In the genomic region with DNA sequence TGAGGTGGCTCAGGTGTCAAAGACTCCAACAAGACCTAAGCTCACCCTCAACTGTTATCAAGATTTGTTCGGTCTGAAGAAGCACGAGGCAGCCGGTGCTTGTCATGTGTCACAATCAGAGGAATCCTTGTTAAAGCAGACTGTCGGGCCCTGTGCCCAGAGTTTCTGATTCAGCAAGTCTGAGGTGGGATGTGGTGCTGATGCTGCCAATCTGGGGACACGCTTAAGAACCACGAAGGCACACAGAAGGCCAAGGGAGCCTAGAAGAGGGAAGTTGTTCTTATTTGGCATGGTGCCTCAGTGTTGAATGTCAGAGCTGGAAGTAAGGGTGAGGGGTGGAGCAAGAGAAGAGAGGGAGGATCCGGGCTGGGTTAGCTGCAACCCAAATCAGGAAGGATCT, we compare ENCODE assay signal across 10 mouse cellular contexts.
A peak's percentile ranks its signal among the peaks of the same experiment; 100 is the strongest.
DNase-seq lines count a peak whose midpoint lies in the region; ATAC-seq and TF ChIP-seq lines count a peak whose summit lies in the region.
"Had no signal": no experiment of that assay in that cellular context is flagged by ENCODE, and none has a peak within 500 bp of the region (broad histone marks: within the 10 kb centered on the region; RNA-seq: fewer than 3 reads in every experiment).

No protein-coding gene starts in this region.

- no peak overlapping the region for H3K27ac ChIP-seq in heart, embryonic 12.5 days (ENCODE audit: poor library complexity, severe bottlenecking)
- peak overlapping the region; percentile 59 for H3K27ac ChIP-seq in layer of hippocampus, adult 2 months
- H3K27ac ChIP-seq in liver, embryonic 11.5 days (ENCODE audit: low read depth, low read length): no peak overlapping the region
- H3K27ac ChIP-seq in liver, embryonic 12.5 days: no peak overlapping the region

- ATAC-seq in heart, embryonic 12.5 days (ENCODE audit: insufficient number of reproducible peaks, low FRiP score): no peak
- no peak for ATAC-seq in liver, embryonic 11.5 days (replicated peaks; ENCODE audit: low FRiP score)
- no peak for ATAC-seq in liver, embryonic 12.5 days
- ATAC-seq: Patski had no signal

- H3K4me2 ChIP-seq in heart, embryonic 12.5 days: no peak overlapping the region
- no peak overlapping the region for H3K4me2 ChIP-seq in liver, embryonic 11.5 days
- no peak overlapping the region for H3K4me2 ChIP-seq in liver, embryonic 12.5 days

- H3K9me3 ChIP-seq in heart, embryonic 12.5 days (replicated peaks): 0 out of 2 replicates have a peak, but pooled peaks cover 3% of the 10 kb centered on the region
- H3K9me3 ChIP-seq in liver, embryonic 11.5 days (ENCODE audit: control insufficient read depth, low read length): no peaks in the 10 kb centered on the region
- H3K9me3 ChIP-seq in liver, embryonic 12.5 days (replicated peaks): no peaks in the 10 kb centered on the region

- no peak overlapping the region for H3K4me3 ChIP-seq in heart, embryonic 12.5 days
- no peak overlapping the region for H3K4me3 ChIP-seq in layer of hippocampus, adult 2 months
- H3K4me3 ChIP-seq in liver, embryonic 11.5 days (ENCODE audit: low read depth, low read length): no peak overlapping the region
- no peak overlapping the region for H3K4me3 ChIP-seq in liver, embryonic 12.5 days
- H3K4me3 ChIP-seq: megakaryocyte, embryonic 14.5 days had no signal

- peak; percentile 36 to 76 for DNase-seq in heart, adult 18-20 months
- DNase-seq in brain, adult 2 months (ENCODE audit: low read depth, low spot score): peak; percentile 87
- peak; percentile 56 to 84 for DNase-seq in layer of hippocampus, adult 2 months (ENCODE audit: low spot score in 2 of 2)
- DNase-seq in lung, postnatal 14 days: peak; percentile 72
- no peak for DNase-seq in liver, embryonic 11.5 days (ENCODE audit: low spot score)
- no peak for DNase-seq in adrenal gland, postnatal 10 days

- no peaks in the 10 kb centered on the region for H3K36me3 ChIP-seq in heart, embryonic 12.5 days
- H3K36me3 ChIP-seq in liver, embryonic 11.5 days (ENCODE audit: control insufficient read depth, insufficient read depth, low read length): no peaks in the 10 kb centered on the region
- H3K36me3 ChIP-seq in liver, embryonic 12.5 days: no peaks in the 10 kb centered on the region

- no peak overlapping the region for H3K9ac ChIP-seq in heart, embryonic 12.5 days
- H3K9ac ChIP-seq in liver, embryonic 11.5 days (ENCODE audit: low read depth, low read length): no peak overlapping the region
- no peak overlapping the region for H3K9ac ChIP-seq in liver, embryonic 12.5 days

- TF ChIP-seq CTCF in layer of hippocampus, adult 2 months (conservative IDR thresholded peaks at IDR 0.05): no peak

- WGBS in heart, embryonic 12.5 days: 57% methylated on average over 7 of the region's 7 CpGs
- 67% methylated on average over 7 of the region's 7 CpGs for WGBS in liver, embryonic 11.5 days
- WGBS in liver, embryonic 12.5 days (ENCODE audit: insufficient replicate concordance): 50% methylated on average over 7 of the region's 7 CpGs

- H3K4me1 ChIP-seq in heart, embryonic 12.5 days (replicated peaks): peaks cover 39% of the 10 kb centered on the region
- no peaks in the 10 kb centered on the region for H3K4me1 ChIP-seq in liver, embryonic 11.5 days (replicated peaks; ENCODE audit: control insufficient read depth, insufficient read depth, low read length)
- no peaks in the 10 kb centered on the region for H3K4me1 ChIP-seq in liver, embryonic 12.5 days

- H3K27me3 ChIP-seq in heart, embryonic 12.5 days (replicated peaks): no peaks in the 10 kb centered on the region
- H3K27me3 ChIP-seq in liver, embryonic 11.5 days (replicated peaks; ENCODE audit: control insufficient read depth, insufficient read depth, low read length): 0 out of 2 replicates have a peak, but pooled peaks cover 2% of the 10 kb centered on the region
- peaks cover under 1% of the 10 kb centered on the region; the same call in 1 of the 2 replicates for H3K27me3 ChIP-seq in liver, embryonic 12.5 days (replicated peaks)
- H3K27me3 ChIP-seq: Patski had no signal

Comparison
In these comparisons a context has a peak if more than half of its experiments do, and no peak if none do; other contexts are left out.
1. DNase-seq: peak in heart, adult 18-20 months (2 of 2), brain, adult 2 months (single experiment), layer of hippocampus, adult 2 months (2 of 2) and lung, postnatal 14 days (single experiment); none in liver, embryonic 11.5 days (single experiment) and adrenal gland, postnatal 10 days (single experiment).